Mouse (Mus musculus): Measurements from ENCODE around the gene Elk4. TPM values are rescaled to one million over a fixed set of nuclear protein-coding genes. Genes with fewer than 3 reads are reported as not detected.
A peak's percentile ranks its signal among the peaks of the same experiment; 100 is the strongest.

Elk4 gene
- total and polyA plus RNA-seq, 3 experiments: 16.8 to 18.9 (median 17.4) TPM

DNA sequence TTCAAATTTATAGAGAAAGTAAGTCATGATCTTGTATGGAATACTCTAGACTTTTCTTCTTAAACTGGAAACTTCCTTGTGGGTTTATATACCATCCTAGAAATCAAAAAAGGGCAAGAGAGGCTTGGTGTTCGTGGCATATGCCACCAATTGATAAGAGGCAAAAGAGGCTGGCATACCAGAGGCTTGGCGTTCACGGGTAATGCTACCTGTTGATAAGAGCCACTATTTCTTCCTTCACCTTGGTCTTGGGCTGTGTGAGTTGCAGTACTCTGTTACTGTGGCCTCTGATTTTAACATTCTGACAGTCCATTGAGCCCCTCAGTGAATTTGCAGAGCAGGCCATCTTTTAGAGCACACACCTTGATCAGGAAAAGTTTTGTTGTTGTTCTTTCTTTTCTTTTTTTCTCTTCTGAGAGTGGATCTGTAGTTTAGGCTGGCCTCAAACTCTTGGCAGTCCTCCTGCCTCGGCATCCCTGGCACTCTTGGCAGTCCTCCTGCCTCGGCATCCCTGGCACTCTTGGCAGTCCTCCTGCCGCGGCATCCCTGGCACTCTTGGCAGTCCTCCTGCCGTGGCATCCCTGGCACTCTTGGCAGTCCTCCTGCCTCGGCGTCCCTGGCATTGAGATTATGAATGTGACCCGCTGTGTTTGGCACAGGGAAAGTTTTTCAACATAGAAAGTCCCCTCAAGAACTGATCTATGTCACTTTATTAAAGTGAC lies 19.7 kb downstream of the Elk4 start:
- Histone ChIP-seq H3K9ac (ENCODE audit: insufficient read depth, low read depth) (no peak overlapping the region), H3K36me3 (replicated peaks in 1 of 2; ENCODE audit: control insufficient read depth in 1 of 2, insufficient read depth in 1 of 2, low read length in 1 of 2) (peaks cover 60 to 89% of the 10 kb centered on the region in 2 experiments), H3K4me3 (replicated peaks in 1 of 3; ENCODE audit: low read depth in 2 of 3, low read length in 2 of 3, poor library complexity in 1 of 3) (no peak overlapping the region), H3K4me1 (ENCODE audit: control insufficient read depth in 1 of 2, insufficient read depth in 2 of 2) (peaks cover 27 to 83% of the 10 kb centered on the region in 2 experiments), H3K79me2 (replicated peaks; ENCODE audit: control insufficient read depth, extremely low read depth, insufficient read depth, poor library complexity, severe bottlenecking) (peaks cover 29% of the 10 kb centered on the region), H3K9me3 (replicated peaks; ENCODE audit: low read length) (no peaks in the 10 kb centered on the region), H3K27ac (ENCODE audit: insufficient read depth, low read depth) (0 out of 2 replicates have a peak overlapping the region, but pooled peaks have one; percentile 30), H3K4me2 (ENCODE audit: insufficient read depth, low read depth, poor library complexity, severe bottlenecking) (no peak overlapping the region), H3K27me3 (replicated peaks) (no peaks in the 10 kb centered on the region)
- in situ Hi-C loops (cut with MboI; ENCODE audit: low pct_ligation_motif_present, low pct_unique_long_range_greater_than_20kb, low sequenced_read_pairs) (no loop called here), dilution Hi-C loops (cut with MboI; ENCODE audit: extremely low pct_ligation_motif_present, extremely low pct_unique_long_range_greater_than_20kb, low sequenced_read_pairs) (no loop called here)
- no peak for TF ChIP-seq ELF1 (IDR thresholded peaks at IDR 0.05; ENCODE audit: low read depth, low read length)
- no peak for TF ChIP-seq MAZ (IDR thresholded peaks at IDR 0.05; ENCODE audit: low read depth, low read length)
- no peak for TF ChIP-seq NELFE (IDR thresholded peaks at IDR 0.05; ENCODE audit: low read depth, low read length)
- TF ChIP-seq JUN (IDR thresholded peaks at IDR 0.05; ENCODE audit: insufficient read depth, low read depth, low read length): no peak
- no peak for TF ChIP-seq MAX (IDR thresholded peaks at IDR 0.05; ENCODE audit: low read length)
- TF ChIP-seq POLR2AphosphoS2 (IDR thresholded peaks at IDR 0.05; ENCODE audit: low read depth, low read length): no peak
- no peak for TF ChIP-seq SIN3A (IDR thresholded peaks at IDR 0.05; ENCODE audit: low read length)
- no peak for TF ChIP-seq MYC (IDR thresholded peaks at IDR 0.05; ENCODE audit: low read depth, low read length)
- TF ChIP-seq TCF12 (IDR thresholded peaks at IDR 0.05; ENCODE audit: low read depth, low read length): no peak
- TF ChIP-seq MEF2A (IDR thresholded peaks at IDR 0.05; ENCODE audit: borderline replicate concordance, low read depth, low read length): no peak
- TF ChIP-seq E2F4 (IDR thresholded peaks at IDR 0.05; ENCODE audit: insufficient replicate concordance, low read depth, low read length): no peak
- no peak for TF ChIP-seq NRF1 (IDR thresholded peaks at IDR 0.05; ENCODE audit: low read depth, low read length)
- no peak for TF ChIP-seq EP300 (IDR thresholded peaks at IDR 0.05; ENCODE audit: low read length)
- no peak for DNase-seq (ENCODE audit: extremely low read depth)

DNA sequence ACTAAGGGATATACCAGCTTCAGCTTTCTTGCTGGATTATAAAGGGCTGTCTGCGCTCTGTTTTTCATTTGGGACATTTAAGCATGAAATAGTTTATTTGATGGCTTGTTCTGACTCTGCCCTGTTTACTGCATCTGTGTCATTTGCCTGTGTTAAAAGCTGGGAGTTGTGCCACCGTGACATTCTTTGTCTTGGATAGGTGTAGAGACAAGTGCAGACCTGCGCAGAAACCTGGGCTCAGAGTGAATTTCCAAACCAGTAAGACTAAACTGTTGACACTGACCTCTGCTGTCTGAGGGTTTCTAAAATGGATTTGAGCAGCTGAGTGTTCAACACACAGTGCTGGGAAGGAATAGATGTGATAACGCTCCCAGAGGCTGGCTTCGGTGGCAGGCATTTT lies 20.6 kb downstream of the Elk4 start:
- TF ChIP-seq SIN3A (IDR thresholded peaks at IDR 0.05; ENCODE audit: low read length) (no peak), NRF1 (IDR thresholded peaks at IDR 0.05; ENCODE audit: low read depth, low read length) (no peak), PAX5 (IDR thresholded peaks at IDR 0.05; ENCODE audit: low read length) (no peak), CHD2 (IDR thresholded peaks at IDR 0.05; ENCODE audit: low read length) (no peak), KAT2A (IDR thresholded peaks at IDR 0.05; ENCODE audit: insufficient replicate concordance, low read length) (no peak), TCF12 (IDR thresholded peaks at IDR 0.05; ENCODE audit: low read depth, low read length) (no peak), UBTF (IDR thresholded peaks at IDR 0.05; ENCODE audit: low read depth, low read length) (no peak), IRF4 (IDR thresholded peaks at IDR 0.05; ENCODE audit: low read depth, low read length) (no peak), MEF2A (IDR thresholded peaks at IDR 0.05; ENCODE audit: borderline replicate concordance, low read depth, low read length) (no peak), CTCF (conservative IDR thresholded peaks at IDR 0.05 in 1 of 2, IDR thresholded peaks at IDR 0.05 in 1 of 2; ENCODE audit: low read depth in 2 of 2, low read length in 2 of 2) (no peak), POLR2A (IDR thresholded peaks at IDR 0.05; ENCODE audit: low read depth, low read length) (no peak), ZNF384 (IDR thresholded peaks at IDR 0.05; ENCODE audit: low read depth, low read length) (no peak), ZC3H11A (IDR thresholded peaks at IDR 0.05; ENCODE audit: low read depth, low read length) (no peak), RAD21 (IDR thresholded peaks at IDR 0.05; ENCODE audit: low read depth, low read length) (no peak), ETS1 (conservative IDR thresholded peaks at IDR 0.05; ENCODE audit: low read depth, low read length) (no peak), TBP (conservative IDR thresholded peaks at IDR 0.05; ENCODE audit: low read depth, low read length) (no peak), RCOR1 (conservative IDR thresholded peaks at IDR 0.05; ENCODE audit: low read depth, low read length) (no peak), ZKSCAN1 (IDR thresholded peaks at IDR 0.05; ENCODE audit: borderline replicate concordance, low read depth, low read length) (no peak)
- H3K79me2 ChIP-seq (replicated peaks; ENCODE audit: control insufficient read depth, extremely low read depth, insufficient read depth, poor library complexity, severe bottlenecking): peaks cover 29% of the 10 kb centered on the region
- DNase-seq (ENCODE audit: extremely low read depth): no peak
- peaks cover 32 to 91% of the 10 kb centered on the region in 2 experiments for H3K4me1 ChIP-seq (ENCODE audit: control insufficient read depth in 1 of 2, insufficient read depth in 2 of 2)
- dilution Hi-C loops (cut with MboI; ENCODE audit: extremely low pct_ligation_motif_present, extremely low pct_unique_long_range_greater_than_20kb, low sequenced_read_pairs) (no loop called here), in situ Hi-C loops (cut with MboI; ENCODE audit: low pct_ligation_motif_present, low pct_unique_long_range_greater_than_20kb, low sequenced_read_pairs) (no loop called here)
- H3K4me2 ChIP-seq (ENCODE audit: insufficient read depth, low read depth, poor library complexity, severe bottlenecking): peak overlapping the region; percentile 75
- peaks cover 58 to 86% of the 10 kb centered on the region in 2 experiments for H3K36me3 ChIP-seq (replicated peaks in 1 of 2; ENCODE audit: control insufficient read depth in 1 of 2, insufficient read depth in 1 of 2, low read length in 1 of 2)
- H3K9ac ChIP-seq (ENCODE audit: insufficient read depth, low read depth): no peak overlapping the region
- no peaks in the 10 kb centered on the region for H3K9me3 ChIP-seq (replicated peaks; ENCODE audit: low read length)
- H3K4me3 ChIP-seq (replicated peaks in 1 of 3; ENCODE audit: low read depth in 2 of 3, low read length in 2 of 3, poor library complexity in 1 of 3): no peak overlapping the region
- H3K27me3 ChIP-seq (replicated peaks): no peaks in the 10 kb centered on the region
- H3K27ac ChIP-seq (ENCODE audit: insufficient read depth, low read depth): peak overlapping the region; percentile 71
